7 mouse cellular contexts compared by ENCODE assay signal in genomic region chr10:86022474-86022816, GRCm38 (mm10). TPM values are rescaled to one million over a fixed set of nuclear protein-coding genes. Genes with fewer than 3 reads are reported as not detected.
DNase-seq lines count a peak whose midpoint lies in the region; ATAC-seq and TF ChIP-seq lines count a peak whose summit lies in the region.

No protein-coding gene starts in this region.

- intact Hi-C loops in gastrocnemius, postnatal 36 days (cut with DNase I): loop anchor here (5.0 kb wide), 1 partner anchor 440 kb away; no protein-coding TSS in a partner anchor

- ATAC-seq in lung, postnatal 0 days: 0 out of 2 replicates have a peak, but pooled peaks have one; percentile 0
- ATAC-seq in liver, embryonic 11.5 days (replicated peaks; ENCODE audit: low FRiP score): 0 out of 2 replicates have a peak, but pooled peaks have one; percentile 22
- no peak for ATAC-seq in stomach, embryonic 16.5 days (ENCODE audit: insufficient read depth, low FRiP score)

- peak overlapping the region; percentile 93 for H3K27ac ChIP-seq in lung, postnatal 0 days (ENCODE audit: low read length)
- H3K27ac ChIP-seq in forebrain, embryonic 10.5 days: peak overlapping the region; percentile 94
- peak overlapping the region; percentile 89 for H3K27ac ChIP-seq in liver, embryonic 11.5 days (ENCODE audit: low read depth, low read length)
- peak overlapping the region; percentile 95 for H3K27ac ChIP-seq in stomach, embryonic 16.5 days (ENCODE audit: low read length)

- no peaks in the 10 kb centered on the region for H3K36me3 ChIP-seq in lung, postnatal 0 days (ENCODE audit: insufficient read depth, low read length)
- peaks cover 7% of the 10 kb centered on the region for H3K36me3 ChIP-seq in forebrain, embryonic 10.5 days (replicated peaks)
- H3K36me3 ChIP-seq in liver, embryonic 11.5 days (ENCODE audit: control insufficient read depth, insufficient read depth, low read length): 0 out of 2 replicates have a peak, but pooled peaks cover 5% of the 10 kb centered on the region
- no peaks in the 10 kb centered on the region for H3K36me3 ChIP-seq in stomach, embryonic 16.5 days (ENCODE audit: control insufficient read depth, insufficient read depth, low read length)

- WGBS in lung, postnatal 0 days: 3% methylated on average over 6 of the region's 6 CpGs
- 9% methylated on average over 6 of the region's 6 CpGs for WGBS in forebrain, embryonic 10.5 days
- 4% methylated on average over 6 of the region's 6 CpGs for WGBS in liver, embryonic 11.5 days
- 3% methylated on average over 6 of the region's 6 CpGs for WGBS in stomach, embryonic 16.5 days

- H3K27me3 ChIP-seq in lung, postnatal 0 days (replicated peaks; ENCODE audit: insufficient read depth, low read length): no peaks in the 10 kb centered on the region
- no peaks in the 10 kb centered on the region for H3K27me3 ChIP-seq in forebrain, embryonic 10.5 days (ENCODE audit: poor library complexity, severe bottlenecking)
- no peaks in the 10 kb centered on the region for H3K27me3 ChIP-seq in liver, embryonic 11.5 days (replicated peaks; ENCODE audit: control insufficient read depth, insufficient read depth, low read length)
- no peaks in the 10 kb centered on the region for H3K27me3 ChIP-seq in stomach, embryonic 16.5 days (ENCODE audit: control insufficient read depth, insufficient read depth, low read length)

- no peak for TF ChIP-seq EP300 in lung, postnatal 0 days (IDR thresholded peaks at IDR 0.05)

- peak overlapping the region; percentile 89 for H3K4me3 ChIP-seq in lung, postnatal 0 days (ENCODE audit: low read depth, low read length)
- peak overlapping the region; percentile 92 for H3K4me3 ChIP-seq in forebrain, embryonic 10.5 days
- peak overlapping the region; percentile 90 for H3K4me3 ChIP-seq in liver, embryonic 11.5 days (ENCODE audit: low read depth, low read length)
- H3K4me3 ChIP-seq in stomach, embryonic 16.5 days (replicated peaks; ENCODE audit: low read length): peak overlapping the region; percentile 95

- H3K4me1 ChIP-seq in lung, postnatal 0 days (ENCODE audit: insufficient read depth, low read depth, low read length): no peaks in the 10 kb centered on the region
- peaks cover 21% of the 10 kb centered on the region for H3K4me1 ChIP-seq in forebrain, embryonic 10.5 days
- H3K4me1 ChIP-seq in liver, embryonic 11.5 days (replicated peaks; ENCODE audit: control insufficient read depth, insufficient read depth, low read length): peaks cover 12% of the 10 kb centered on the region
- peaks cover 2% of the 10 kb centered on the region; the same call in 1 of the 2 replicates for H3K4me1 ChIP-seq in stomach, embryonic 16.5 days (ENCODE audit: control insufficient read depth, insufficient read depth, low read length)

- H3K4me2 ChIP-seq in lung, postnatal 0 days (replicated peaks; ENCODE audit: low read depth, low read length): peak overlapping the region; percentile 67
- peak overlapping the region; percentile 66 for H3K4me2 ChIP-seq in liver, embryonic 11.5 days
- H3K4me2 ChIP-seq in stomach, embryonic 16.5 days (ENCODE audit: low read depth, low read length): peak overlapping the region; percentile 68

- no peak for DNase-seq in lung, postnatal 0 days (ENCODE audit: low spot score)
- DNase-seq in lung, adult 18-20 months: no peak
- no peak for DNase-seq in forebrain, embryonic 10.5 days (ENCODE audit: extremely low spot score, low spot score)
- no peak for DNase-seq in liver, embryonic 11.5 days (ENCODE audit: low spot score)
- DNase-seq in cerebellum, adult 18-20 months: no peak
- DNase-seq in gastrocnemius, postnatal 36 days: no peak

- no peak for TF ChIP-seq CTCF in lung, postnatal 0 days (IDR thresholded peaks at IDR 0.05)

- peak overlapping the region; percentile 83 for H3K9ac ChIP-seq in lung, postnatal 0 days (replicated peaks; ENCODE audit: low read depth)
- H3K9ac ChIP-seq in liver, embryonic 11.5 days (ENCODE audit: low read depth, low read length): peak overlapping the region; percentile 93
- peak overlapping the region; percentile 94 for H3K9ac ChIP-seq in stomach, embryonic 16.5 days (ENCODE audit: low read length)

- H3K9me3 ChIP-seq in lung, postnatal 0 days (ENCODE audit: low read length): no peaks in the 10 kb centered on the region
- H3K9me3 ChIP-seq in forebrain, embryonic 10.5 days: no peaks in the 10 kb centered on the region
- H3K9me3 ChIP-seq in liver, embryonic 11.5 days (ENCODE audit: control insufficient read depth, low read length): no peaks in the 10 kb centered on the region
- no peaks in the 10 kb centered on the region for H3K9me3 ChIP-seq in stomach, embryonic 16.5 days (replicated peaks; ENCODE audit: control insufficient read depth, low read length)

RNA-seq across cellular contexts. Expression of gene Fbxo7, which starts 0.7 kb away (rescaled TPM):
- polyA plus RNA-seq in lung, postnatal 0 days (2015; fragmentation: Nextera tagmentation; extraction: Ambion mirVana): 20.2 and 22.3 TPM in 2 replicates
- polyA plus RNA-seq in forebrain, embryonic 10.5 days (2016; fragmentation: Nextera tagmentation; extraction: Ambion mirVana): 17.7 and 18.4 TPM in 2 replicates
- 52.2 and 56.3 TPM in 2 replicates for polyA plus RNA-seq in liver, embryonic 11.5 days (2014; fragmentation: Nextera tagmentation; extraction: Ambion mirVana)
- 38.0 and 39.2 TPM in 2 replicates for polyA plus RNA-seq in stomach, embryonic 16.5 days (2015; fragmentation: Nextera tagmentation; extraction: Ambion mirVana)
- total RNA-seq in gastrocnemius, postnatal 36 days (2021): 1 to 10 TPM; 7.9 to 9.4 TPM

RNA-seq across cellular contexts. Expression of gene Bpifc, which starts 10.8 kb away (rescaled TPM):
- polyA plus RNA-seq in lung, postnatal 0 days (2015; fragmentation: Nextera tagmentation; extraction: Ambion mirVana): 0.14 and 0.15 TPM in 2 replicates
- polyA plus RNA-seq in forebrain, embryonic 10.5 days (2016; fragmentation: Nextera tagmentation; extraction: Ambion mirVana): not detected in 2 replicates
- not detected in 2 replicates for polyA plus RNA-seq in liver, embryonic 11.5 days (2014; fragmentation: Nextera tagmentation; extraction: Ambion mirVana)
- 3.0 and 6.3 TPM in 2 replicates for polyA plus RNA-seq in stomach, embryonic 16.5 days (2015; fragmentation: Nextera tagmentation; extraction: Ambion mirVana)
- total RNA-seq in gastrocnemius, postnatal 36 days (2021): not detected
